In genomic region chr11:43470118-43470517, GRCm38 (mm10) we compare ENCODE assay signal across 12 mouse cellular contexts. TPM values are rescaled to one million over a fixed set of nuclear protein-coding genes. Genes with fewer than 3 reads are reported as not detected.
DNase-seq lines count a peak whose midpoint lies in the region; ATAC-seq and TF ChIP-seq lines count a peak whose summit lies in the region.
"Had no signal": no experiment of that assay in that cellular context is flagged by ENCODE, and none has a peak within 500 bp of the region (broad histone marks: within the 10 kb centered on the region; RNA-seq: fewer than 3 reads in every experiment).

No protein-coding gene starts in this region.

- TF ChIP-seq POLR2A in kidney, adult 2 months (IDR thresholded peaks at IDR 0.05; ENCODE audit: low read depth, low read length), result no peak
- TF ChIP-seq POLR2A in myocyte (IDR thresholded peaks at IDR 0.05; ENCODE audit: insufficient read length, low read depth), result no peak

- peak; percentile 70 for DNase-seq in kidney, adult 2 months
- DNase-seq in kidney, adult 18-20 months, result no peak
- DNase-seq in thymus, postnatal 36 days, result no peak
- DNase-seq: forebrain, postnatal 0 days; liver, postnatal 0 days; retina, postnatal 1 day had no signal

- no peak for TF ChIP-seq CTCF in kidney, adult 2 months (conservative IDR thresholded peaks at IDR 0.05; ENCODE audit: insufficient read depth, insufficient read length, low read depth, low read length)

- H3K27me3 ChIP-seq in kidney, adult 2 months (replicated peaks; ENCODE audit: control insufficient read depth, insufficient read depth, low read length), result no peaks in the 10 kb centered on the region; the same call in 1 of the 2 replicates
- peaks cover 3% of the 10 kb centered on the region; the same call in 1 of the 2 replicates for H3K27me3 ChIP-seq in heart, embryonic 13.5 days (replicated peaks)
- H3K27me3 ChIP-seq in kidney, embryonic 16.5 days (ENCODE audit: insufficient read depth, low read length), result no peaks in the 10 kb centered on the region
- no peaks in the 10 kb centered on the region for H3K27me3 ChIP-seq in myocyte (ENCODE audit: control insufficient read depth, insufficient read depth, insufficient read length)
- H3K27me3 ChIP-seq in forebrain, embryonic 12.5 days, result peaks cover 9% of the 10 kb centered on the region
- H3K27me3 ChIP-seq: hindbrain, embryonic 15.5 days had no signal

- WGBS in kidney, adult 2 months, result 48% methylated on average over 5 of the region's 5 CpGs
- 28% methylated on average over 5 of the region's 5 CpGs for WGBS in heart, embryonic 13.5 days
- 37% methylated on average over 5 of the region's 5 CpGs for WGBS in kidney, embryonic 16.5 days
- 73% methylated on average over 5 of the region's 5 CpGs for WGBS in forebrain, embryonic 12.5 days

- no peak overlapping the region for H3K9ac ChIP-seq in heart, embryonic 13.5 days
- no peak overlapping the region for H3K9ac ChIP-seq in kidney, embryonic 16.5 days (replicated peaks; ENCODE audit: low read length)
- no peak overlapping the region for H3K9ac ChIP-seq in forebrain, embryonic 12.5 days
- H3K9ac ChIP-seq: forebrain, postnatal 0 days; hindbrain, embryonic 15.5 days; liver, postnatal 0 days had no signal

- no peaks in the 10 kb centered on the region for H3K79me2 ChIP-seq in myocyte (ENCODE audit: control insufficient read depth, insufficient read depth)

- no peaks in the 10 kb centered on the region for H3K9me3 ChIP-seq in heart, embryonic 13.5 days
- H3K9me3 ChIP-seq in kidney, embryonic 16.5 days (ENCODE audit: low read length), result 0 out of 2 replicates have a peak, but pooled peaks cover 2% of the 10 kb centered on the region
- no peaks in the 10 kb centered on the region for H3K9me3 ChIP-seq in forebrain, embryonic 12.5 days
- H3K9me3 ChIP-seq: hindbrain, embryonic 15.5 days had no signal

- H3K27ac ChIP-seq in kidney, adult 2 months (ENCODE audit: insufficient read depth, low read depth, low read length), result peak overlapping the region; percentile 71; the same call in 1 of the 2 replicates
- peak overlapping the region; percentile 65 for H3K27ac ChIP-seq in heart, embryonic 13.5 days (replicated peaks)
- peak overlapping the region; percentile 71 for H3K27ac ChIP-seq in kidney, embryonic 16.5 days (ENCODE audit: low read length)
- H3K27ac ChIP-seq in forebrain, embryonic 12.5 days, result no peak overlapping the region
- H3K27ac ChIP-seq: hindbrain, embryonic 15.5 days had no signal

- no peak overlapping the region for H3K4me3 ChIP-seq in kidney, adult 2 months (ENCODE audit: insufficient read depth, low read depth, low read length)
- H3K4me3 ChIP-seq in heart, embryonic 13.5 days, result no peak overlapping the region
- H3K4me3 ChIP-seq in kidney, embryonic 16.5 days (ENCODE audit: low read length), result no peak overlapping the region
- H3K4me3 ChIP-seq in myocyte, result no peak overlapping the region
- H3K4me3 ChIP-seq in forebrain, embryonic 12.5 days (replicated peaks), result no peak overlapping the region
- H3K4me3 ChIP-seq: hindbrain, embryonic 15.5 days had no signal

- no peak for ATAC-seq in heart, embryonic 13.5 days (ENCODE audit: extremely low read depth, insufficient number of reproducible peaks, low FRiP score, low TSS enrichment)
- no peak for ATAC-seq in kidney, embryonic 16.5 days (ENCODE audit: low FRiP score, low TSS enrichment)
- no peak for ATAC-seq in inflammation-experienced regulatory T-cells, adult 6 months
- no peak for ATAC-seq in forebrain, embryonic 12.5 days (ENCODE audit: low FRiP score)
- ATAC-seq: forebrain, postnatal 0 days; liver, postnatal 0 days had no signal

- no peak overlapping the region for H3K4me2 ChIP-seq in heart, embryonic 13.5 days
- no peak overlapping the region; the same call in 1 of the 2 replicates for H3K4me2 ChIP-seq in kidney, embryonic 16.5 days (replicated peaks; ENCODE audit: low read depth, low read length)
- peak overlapping the region; percentile 15 for H3K4me2 ChIP-seq in myocyte (ENCODE audit: low read depth)
- no peak overlapping the region for H3K4me2 ChIP-seq in forebrain, embryonic 12.5 days
- H3K4me2 ChIP-seq: hindbrain, embryonic 15.5 days had no signal

- H3K4me1 ChIP-seq in kidney, adult 2 months (ENCODE audit: control insufficient read depth, insufficient read depth, low read length), result no peaks in the 10 kb centered on the region
- H3K4me1 ChIP-seq in heart, embryonic 13.5 days, result peaks cover 20% of the 10 kb centered on the region
- H3K4me1 ChIP-seq in kidney, embryonic 16.5 days (ENCODE audit: insufficient read depth, low read length), result peaks cover 20% of the 10 kb centered on the region
- peaks cover 10% of the 10 kb centered on the region for H3K4me1 ChIP-seq in forebrain, embryonic 12.5 days

- H3K36me3 ChIP-seq in kidney, adult 2 months (ENCODE audit: control insufficient read depth, insufficient read depth, low read length), result no peaks in the 10 kb centered on the region
- H3K36me3 ChIP-seq in heart, embryonic 13.5 days, result no peaks in the 10 kb centered on the region
- H3K36me3 ChIP-seq in kidney, embryonic 16.5 days (ENCODE audit: insufficient read depth, low read length), result no peaks in the 10 kb centered on the region
- H3K36me3 ChIP-seq in myocyte (ENCODE audit: control insufficient read depth, insufficient read depth), result no peaks in the 10 kb centered on the region
- no peaks in the 10 kb centered on the region for H3K36me3 ChIP-seq in forebrain, embryonic 12.5 days (replicated peaks)
- H3K36me3 ChIP-seq: hindbrain, embryonic 15.5 days had no signal

- H3ac ChIP-seq in myocyte (ENCODE audit: control insufficient read depth, insufficient read length), result no peak overlapping the region

TF ChIP-seq in myocyte, 11 proteins besides CTCF, POLR2A, EP300 and RAD21:
- TF ChIP-seq TCF12 (IDR thresholded peaks at IDR 0.05; ENCODE audit: insufficient read depth, poor library complexity, severe bottlenecking) (no peak), SRF (IDR thresholded peaks at IDR 0.05; ENCODE audit: control insufficient read depth, insufficient read length, low read depth) (no peak), POLR2AphosphoS2 (IDR thresholded peaks at IDR 0.05; ENCODE audit: insufficient read length, low read depth) (no peak), CEBPB (IDR thresholded peaks at IDR 0.05; ENCODE audit: insufficient read depth, poor library complexity, severe bottlenecking) (no peak), USF1 (IDR thresholded peaks at IDR 0.05; ENCODE audit: low read depth) (no peak), REST (IDR thresholded peaks at IDR 0.05; ENCODE audit: insufficient read depth, insufficient read length) (no peak), TCF3 (IDR thresholded peaks at IDR 0.05; ENCODE audit: insufficient read length, low read depth) (no peak), MYOD1 (IDR thresholded peaks at IDR 0.05; ENCODE audit: control insufficient read depth in 1 of 3, insufficient read length in 2 of 3, low read depth in 2 of 3) (no peak), MYOG (IDR thresholded peaks at IDR 0.05; ENCODE audit: control insufficient read depth in 1 of 3, insufficient read depth in 1 of 3, insufficient read length in 2 of 3, low read depth in 2 of 3) (no peak), MAX (IDR thresholded peaks at IDR 0.05; ENCODE audit: low read depth) (no peak), E2F4 (IDR thresholded peaks at IDR 0.05; ENCODE audit: insufficient read depth) (no peak)

RNA-seq across cellular contexts. Expression of gene C1qtnf2, which starts 4.0 kb away (rescaled TPM):
- 15.3 and 15.4 TPM in 2 replicates for polyA plus RNA-seq in kidney, adult 2 months (2012; rRNA removed)
- 3.0 and 3.3 TPM in 2 replicates for polyA plus RNA-seq in heart, embryonic 13.5 days (2015; fragmentation: Nextera tagmentation; extraction: Ambion mirVana)
- polyA plus RNA-seq in kidney, embryonic 16.5 days (2015; fragmentation: Nextera tagmentation; extraction: Ambion mirVana), result 17.8 and 20.8 TPM in 2 replicates
- polyA plus RNA-seq in myocyte (2012; fragmentation: generic; extraction: Trizol), result not detected
- not detected for polyA plus RNA-seq in inflammation-experienced regulatory T-cells, adult 6 months (2017; shearing (Covaris generic))
- polyA plus RNA-seq in forebrain, embryonic 12.5 days (2016; fragmentation: Nextera tagmentation; extraction: Ambion mirVana), result 1.7 and 2.1 TPM in 2 replicates

RNA-seq across cellular contexts. Expression of gene Slu7, which starts 36.6 kb away (rescaled TPM):
- 3.4 and 5.5 TPM in 2 replicates for polyA plus RNA-seq in kidney, adult 2 months (2012; rRNA removed)
- 32.0 and 36.8 TPM in 2 replicates for polyA plus RNA-seq in heart, embryonic 13.5 days (2015; fragmentation: Nextera tagmentation; extraction: Ambion mirVana)
- 59.6 and 66.3 TPM in 2 replicates for polyA plus RNA-seq in kidney, embryonic 16.5 days (2015; fragmentation: Nextera tagmentation; extraction: Ambion mirVana)
- 22.0 TPM for polyA plus RNA-seq in myocyte (2012; fragmentation: generic; extraction: Trizol)
- polyA plus RNA-seq in inflammation-experienced regulatory T-cells, adult 6 months (2017; shearing (Covaris generic)), result 100 to 1,000 TPM; 102 to 127 (median 108) TPM
- 62.8 and 66.9 TPM in 2 replicates for polyA plus RNA-seq in forebrain, embryonic 12.5 days (2016; fragmentation: Nextera tagmentation; extraction: Ambion mirVana)

RNA-seq across cellular contexts. Expression of gene Pttg1, which starts 44.1 kb away (rescaled TPM):
- polyA plus RNA-seq in kidney, adult 2 months (2012; rRNA removed), result 33.6 and 45.4 TPM in 2 replicates
- 113 and 117 TPM in 2 replicates for polyA plus RNA-seq in heart, embryonic 13.5 days (2015; fragmentation: Nextera tagmentation; extraction: Ambion mirVana)
- polyA plus RNA-seq in kidney, embryonic 16.5 days (2015; fragmentation: Nextera tagmentation; extraction: Ambion mirVana), result 101 and 102 TPM in 2 replicates
- polyA plus RNA-seq in myocyte (2012; fragmentation: generic; extraction: Trizol), result 105 TPM
- polyA plus RNA-seq in inflammation-experienced regulatory T-cells, adult 6 months (2017; shearing (Covaris generic)), result 100 to 1,000 TPM; 103 to 180 (median 127) TPM
- polyA plus RNA-seq in forebrain, embryonic 12.5 days (2016; fragmentation: Nextera tagmentation; extraction: Ambion mirVana), result 55.8 and 62.5 TPM in 2 replicates

RNA-seq across cellular contexts. Expression of gene Ccnjl, which starts 58.5 kb away (rescaled TPM):
- polyA plus RNA-seq in kidney, adult 2 months (2012; rRNA removed), result 1.0 and 1.1 TPM in 2 replicates
- 15.7 and 20.7 TPM in 2 replicates for polyA plus RNA-seq in heart, embryonic 13.5 days (2015; fragmentation: Nextera tagmentation; extraction: Ambion mirVana)
- polyA plus RNA-seq in kidney, embryonic 16.5 days (2015; fragmentation: Nextera tagmentation; extraction: Ambion mirVana), result 26.4 and 29.9 TPM in 2 replicates
- polyA plus RNA-seq in myocyte (2012; fragmentation: generic; extraction: Trizol), result 0.14 TPM
- polyA plus RNA-seq in inflammation-experienced regulatory T-cells, adult 6 months (2017; shearing (Covaris generic)), result not detected
- polyA plus RNA-seq in forebrain, embryonic 12.5 days (2016; fragmentation: Nextera tagmentation; extraction: Ambion mirVana), result 20.6 and 22.1 TPM in 2 replicates
